Mouse (Mus musculus): ENCODE results near the gene Ksr1. TPM values are rescaled to one million over a fixed set of nuclear protein-coding genes. Genes with fewer than 3 reads are reported as not detected.

Gene Ksr1
- polyA plus RNA-seq, 1 experiment, result 12.2 TPM

DNA sequence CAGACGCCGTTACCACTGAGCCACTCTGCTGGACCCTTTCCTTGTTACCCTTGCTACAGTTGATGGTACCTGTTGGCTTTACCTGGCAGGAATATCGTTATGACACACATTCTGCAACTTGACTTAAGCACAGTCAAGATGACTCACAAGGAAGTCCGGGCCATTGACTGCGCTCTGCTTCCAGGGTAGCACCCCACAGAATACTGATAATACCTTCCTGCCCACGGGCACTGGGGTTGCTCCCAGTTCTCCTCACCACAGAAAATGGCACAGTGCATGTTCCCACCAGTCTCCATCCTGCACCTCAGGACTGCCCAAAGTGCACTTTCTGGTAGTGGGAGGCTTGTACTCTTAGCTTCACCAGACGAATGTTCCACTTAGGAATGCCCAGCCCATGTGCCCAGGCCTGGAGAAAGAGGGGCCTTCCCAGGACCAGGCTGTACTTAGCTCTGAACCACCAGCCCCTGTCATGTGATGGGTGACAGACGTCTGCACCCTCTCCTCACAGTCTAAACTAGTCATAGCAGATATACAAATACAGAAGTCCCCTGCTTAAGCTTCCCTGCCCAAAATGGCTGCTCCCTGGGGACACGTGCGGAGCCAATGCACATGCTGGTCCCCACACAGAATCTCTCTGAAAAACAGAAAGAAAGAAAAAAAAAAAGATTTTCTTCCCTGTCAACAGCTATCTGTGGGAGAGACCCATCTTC, 52.1 kb downstream of the Ksr1 start:
- DNase-seq (ENCODE audit: low spot score), result no peak

DNA sequence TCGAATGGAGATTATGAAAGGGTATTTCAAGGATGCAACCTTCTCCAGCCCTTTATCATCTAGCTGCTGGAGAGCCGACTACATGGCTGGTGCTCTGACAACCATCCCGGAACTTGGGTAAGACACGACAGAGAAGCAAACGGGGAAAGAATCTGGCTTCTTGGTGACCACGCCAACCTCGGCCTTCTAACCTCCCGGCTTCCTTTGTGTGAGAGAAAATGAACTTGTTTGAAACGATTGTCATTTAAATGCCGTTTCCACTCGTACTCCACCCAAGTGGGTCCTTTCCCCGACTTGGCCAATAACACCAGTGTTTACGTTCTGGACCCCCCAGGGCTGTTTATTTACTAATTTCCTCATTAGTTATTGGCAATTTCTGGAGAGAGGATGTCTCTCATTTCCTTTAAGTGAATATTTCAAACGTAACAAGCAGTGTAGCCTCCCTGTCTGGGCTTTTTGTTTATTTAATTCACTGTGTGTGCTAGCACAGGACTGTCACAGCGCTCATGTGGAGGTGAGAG, 52.8 kb downstream of the Ksr1 start:
- DNase-seq (ENCODE audit: low spot score), result no peak

DNA sequence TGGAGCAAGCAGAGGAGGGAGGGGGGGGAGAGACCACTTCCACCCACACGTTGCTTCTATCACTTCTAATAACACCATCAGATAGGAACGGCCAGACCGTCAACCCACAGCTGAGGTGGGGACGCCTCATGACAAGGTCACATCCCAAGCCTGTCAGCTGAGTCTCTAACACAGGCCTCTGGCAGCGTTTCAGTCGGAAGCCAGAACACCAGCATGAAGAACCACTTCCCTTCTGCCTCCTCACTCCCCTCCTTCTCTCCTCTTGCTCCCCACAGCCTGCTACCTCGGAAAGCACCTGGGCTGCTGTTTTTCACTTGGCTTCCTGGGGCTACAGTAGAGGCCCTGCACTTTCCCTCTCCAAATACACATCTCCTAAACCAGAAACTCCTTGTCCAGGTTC, 53.4 kb downstream of the Ksr1 start:
- no peak for DNase-seq (ENCODE audit: low spot score)

DNA sequence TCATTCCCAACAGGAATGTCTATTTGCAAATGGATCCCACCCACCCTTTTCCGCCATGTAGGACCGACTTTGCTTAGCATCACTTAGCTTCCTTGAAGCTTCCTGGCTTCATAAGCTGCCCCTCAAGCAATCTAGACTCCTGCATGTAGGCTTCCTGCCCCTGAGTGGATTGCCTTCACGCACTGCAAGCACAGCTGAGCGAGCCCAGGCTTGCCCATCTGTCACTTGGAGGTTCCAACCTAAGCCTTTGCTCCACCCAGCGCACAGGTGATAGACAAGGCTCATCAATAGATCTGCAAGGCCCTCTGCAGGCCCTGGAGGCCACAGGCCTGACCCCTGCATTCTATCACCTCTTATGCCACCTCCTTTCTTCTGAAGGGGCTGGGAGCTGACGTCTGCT, 54.0 kb downstream of the Ksr1 start:
- no peak for DNase-seq (ENCODE audit: low spot score)

DNA sequence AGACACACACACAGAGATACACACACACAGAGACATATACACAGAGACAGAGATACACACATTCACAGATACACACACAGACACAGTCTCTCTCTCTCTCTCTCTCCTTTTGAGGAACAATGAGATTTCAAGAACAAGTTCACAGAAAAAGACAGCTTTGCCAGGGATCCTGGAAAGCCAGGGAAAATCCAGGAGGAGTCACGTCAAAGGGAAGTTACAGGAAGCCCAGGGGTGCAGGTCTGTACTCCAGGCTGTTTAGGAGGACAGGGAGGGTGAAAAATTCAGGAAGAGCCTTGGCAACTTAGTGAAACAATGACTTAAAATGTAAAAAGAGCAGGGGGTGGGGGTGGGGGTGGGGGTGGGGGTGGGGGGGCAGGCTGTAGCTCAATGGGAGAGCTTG, 56.5 kb downstream of the Ksr1 start:
- DNase-seq (ENCODE audit: low spot score), result no peak

DNA sequence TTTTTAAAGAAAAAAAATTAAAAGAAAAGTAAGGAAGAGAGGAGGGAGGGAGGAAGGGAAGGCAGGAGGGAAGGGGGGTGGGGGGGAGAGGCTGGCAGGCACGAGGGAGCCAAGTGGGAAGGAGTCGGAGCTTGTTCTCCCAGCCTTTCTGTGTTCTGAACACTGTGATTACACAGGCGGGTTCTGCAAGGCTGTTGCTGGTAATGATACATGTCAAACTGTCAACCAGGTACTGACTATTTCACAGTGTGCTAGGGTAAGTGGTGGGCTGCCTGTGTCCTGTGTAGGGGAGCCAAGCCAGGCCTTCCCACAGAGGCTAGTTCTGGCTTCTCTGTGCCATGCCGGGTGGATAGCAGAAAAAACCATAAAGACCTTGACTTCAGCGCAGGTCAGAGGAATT, 57.2 kb downstream of the Ksr1 start:
- no peak for DNase-seq (ENCODE audit: low spot score)

DNA sequence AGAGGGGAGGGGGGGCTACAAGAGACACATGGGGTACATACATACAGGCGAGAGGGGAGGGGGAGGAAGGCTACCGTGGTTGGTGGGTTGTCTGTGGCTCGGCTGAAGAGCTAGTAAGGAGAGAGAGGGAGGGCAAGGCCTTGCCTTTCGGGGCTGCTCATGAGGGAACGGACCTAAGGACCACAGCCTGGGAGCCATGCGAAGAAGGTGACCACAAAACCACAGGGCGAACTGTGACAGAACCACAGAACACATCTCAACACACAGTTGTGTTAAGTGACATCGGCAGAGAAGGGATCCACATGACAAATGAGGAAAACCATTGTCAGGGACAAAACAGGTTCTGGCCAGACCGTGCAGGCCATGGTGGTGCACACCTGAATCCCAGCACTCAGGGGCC, 57.9 kb downstream of the Ksr1 start:
- no peak for DNase-seq (ENCODE audit: low spot score)

DNA sequence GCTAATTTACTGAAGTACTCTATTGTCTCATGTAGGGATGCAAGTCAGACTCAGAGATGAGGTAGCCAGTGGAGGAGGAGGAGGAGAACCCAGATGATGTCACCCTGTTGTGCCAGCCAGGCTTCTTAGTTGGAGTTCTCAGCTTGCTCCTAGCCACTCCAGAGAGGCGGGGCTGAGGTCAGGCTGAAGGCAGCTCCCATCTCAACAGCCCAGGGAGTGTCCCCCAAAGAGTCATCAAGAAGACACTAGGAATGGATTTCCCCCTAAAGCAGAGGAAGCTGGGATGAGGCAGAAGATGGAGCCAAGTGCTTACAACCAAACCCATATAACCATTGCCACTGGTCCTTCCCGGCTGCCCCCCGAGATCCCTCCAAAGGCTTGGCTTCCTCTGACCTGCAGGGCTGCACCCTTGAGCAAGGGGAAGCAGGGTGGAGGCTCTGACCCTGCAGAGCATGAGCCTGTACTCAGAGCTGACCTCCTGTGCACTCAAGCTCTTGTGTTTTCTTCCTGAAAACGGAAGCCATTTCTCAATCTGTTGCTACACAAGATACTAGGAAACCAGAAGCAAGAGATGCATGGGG, 58.4 kb downstream of the Ksr1 start:
- DNase-seq (ENCODE audit: low spot score), result no peak

DNA sequence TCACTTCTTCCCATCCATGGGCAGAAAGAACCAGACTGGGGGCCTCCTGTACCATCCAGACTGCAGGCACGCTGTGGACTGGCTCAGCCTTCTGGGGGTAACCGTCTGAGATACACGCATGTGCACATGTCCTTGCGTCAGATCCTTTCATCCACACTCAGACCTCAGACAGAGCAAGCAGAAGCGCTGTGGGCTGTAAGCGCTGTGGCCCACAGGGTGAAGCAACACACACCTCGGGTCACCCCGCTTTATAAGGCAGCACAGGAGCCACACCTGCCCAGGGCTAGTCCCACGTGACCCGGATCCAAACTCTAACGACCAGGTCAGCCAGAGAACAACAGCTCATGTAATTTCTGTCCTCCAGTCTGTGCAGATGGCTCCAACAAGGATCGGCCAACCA, 59.4 kb downstream of the Ksr1 start:
- DNase-seq (ENCODE audit: low spot score), result no peak

DNA sequence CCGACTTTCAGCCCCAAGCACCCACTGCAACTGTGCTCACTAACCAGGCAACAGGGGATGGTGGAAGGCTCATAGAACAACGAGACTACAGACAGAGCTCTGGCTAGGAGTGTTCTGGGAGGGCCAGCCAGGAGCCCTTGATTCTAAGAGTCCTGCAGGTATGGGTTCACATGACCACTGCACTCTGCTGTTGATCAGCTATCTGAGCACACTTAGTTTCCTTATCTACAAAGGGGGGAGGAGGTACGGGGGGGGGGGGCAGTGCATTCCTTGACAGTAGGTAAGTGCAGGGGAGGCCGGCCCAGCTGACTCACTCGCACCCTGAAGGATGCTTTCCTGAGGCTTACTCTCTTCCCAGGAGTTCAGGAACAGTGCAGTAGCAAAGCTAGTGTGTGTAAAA, 61.1 kb downstream of the Ksr1 start:
- no peak for DNase-seq (ENCODE audit: low spot score)

DNA sequence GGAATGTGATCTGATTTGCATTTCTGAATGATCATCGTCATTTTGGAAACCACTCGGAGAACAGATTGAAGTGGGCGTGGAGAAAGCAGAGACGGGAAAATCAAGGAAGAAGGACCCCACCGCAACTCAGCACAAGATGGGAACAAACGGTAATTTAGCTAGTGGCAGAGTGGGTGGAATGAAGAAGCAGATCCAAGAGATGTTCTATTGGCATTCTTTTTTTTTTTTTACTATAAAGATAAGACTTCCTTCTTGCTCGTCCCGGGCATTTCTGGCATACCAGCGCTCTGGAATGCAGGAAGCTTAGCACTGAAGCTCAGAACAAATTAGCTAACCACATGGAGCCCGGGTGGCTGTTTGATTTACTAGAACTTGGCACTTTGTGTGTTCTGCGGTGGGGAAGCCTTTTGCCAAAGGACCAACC, 63.2 kb downstream of the Ksr1 start:
- DNase-seq (ENCODE audit: low spot score), result no peak

DNA sequence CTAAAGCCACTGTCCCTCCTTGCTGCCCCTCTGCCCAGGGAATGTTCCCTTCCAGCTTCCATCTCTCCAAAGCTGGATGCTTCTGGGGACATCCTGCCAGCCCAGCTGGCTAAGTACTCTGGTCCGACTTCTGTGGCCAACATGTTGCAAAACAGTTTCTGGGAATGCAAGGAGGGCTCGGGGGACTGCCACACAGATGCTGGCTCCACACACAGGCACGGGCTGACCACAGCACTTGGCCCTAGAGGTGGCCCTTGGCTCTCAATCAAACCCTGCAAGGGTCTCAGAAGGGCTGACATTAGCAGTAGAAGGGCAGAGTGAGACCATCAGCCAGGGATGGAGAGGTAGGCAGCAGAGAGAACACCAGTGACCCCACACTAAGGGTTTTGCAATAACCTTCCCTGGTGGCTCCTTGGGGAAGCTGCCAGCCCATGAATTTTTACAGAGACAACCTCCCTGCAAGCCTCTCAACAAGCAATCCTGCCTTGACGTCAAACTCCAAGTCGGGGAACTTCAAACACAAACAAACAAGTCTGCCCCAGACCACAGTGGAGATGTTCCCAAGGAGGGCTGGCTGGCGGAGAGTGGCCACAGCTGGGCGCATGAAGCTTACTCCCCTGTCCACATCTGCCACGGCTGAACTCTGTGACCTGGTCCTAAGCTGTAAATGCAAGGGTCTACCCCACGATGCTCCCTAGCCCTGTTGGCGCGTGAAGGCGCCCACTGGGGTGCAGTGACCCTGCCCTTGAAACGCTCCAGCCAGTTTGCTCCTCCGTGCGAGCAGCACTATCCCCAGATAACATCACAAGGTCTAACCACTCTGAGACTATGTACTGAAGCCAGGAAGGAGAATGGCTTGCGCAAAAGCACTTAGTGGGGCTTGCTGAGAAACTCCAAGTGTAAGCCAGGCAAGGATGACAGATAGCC, 65.0 kb downstream of the Ksr1 start:
- DNase-seq (ENCODE audit: low spot score), result peak; percentile 37

DNA sequence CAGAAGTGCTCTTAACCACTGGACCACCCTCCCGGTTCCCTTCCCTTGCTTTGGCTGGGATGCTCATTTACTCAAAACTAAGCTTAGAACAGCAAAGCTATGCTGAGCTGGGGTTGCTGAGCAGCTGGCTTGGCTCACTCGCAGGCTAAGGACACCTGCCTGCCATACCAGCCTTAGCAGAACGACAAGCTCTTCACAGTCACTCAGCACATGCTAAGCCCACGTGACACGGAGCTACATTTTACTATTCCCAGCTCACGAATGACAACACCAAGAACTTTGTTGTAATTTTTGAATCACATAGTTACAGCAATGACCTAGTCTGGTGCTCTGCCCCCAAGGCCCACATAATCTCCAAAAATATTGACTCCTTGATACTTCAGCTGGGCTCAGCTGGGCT, 66.1 kb downstream of the Ksr1 start:
- no peak for DNase-seq (ENCODE audit: low spot score)

DNA sequence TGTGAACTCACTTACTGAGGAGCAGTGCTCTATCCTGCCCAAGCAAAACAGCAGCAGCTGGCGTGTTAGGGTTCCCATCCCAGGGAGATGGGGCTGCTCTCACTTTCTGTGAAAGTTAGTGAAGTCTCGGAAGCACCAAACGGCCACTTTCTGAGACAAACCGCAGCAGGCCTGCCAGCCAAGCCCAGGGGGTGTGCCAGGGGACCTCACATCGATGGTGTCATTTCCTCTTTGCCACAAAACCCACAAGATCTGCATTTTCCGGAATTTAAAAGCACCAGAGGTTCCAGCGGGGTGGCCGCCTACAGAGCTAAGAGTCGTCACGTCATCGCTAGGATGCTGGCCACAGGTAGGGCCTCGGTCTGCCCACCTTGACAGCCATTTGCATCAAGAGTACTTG, 69.7 kb downstream of the Ksr1 start:
- no peak for DNase-seq (ENCODE audit: low spot score)

DNA sequence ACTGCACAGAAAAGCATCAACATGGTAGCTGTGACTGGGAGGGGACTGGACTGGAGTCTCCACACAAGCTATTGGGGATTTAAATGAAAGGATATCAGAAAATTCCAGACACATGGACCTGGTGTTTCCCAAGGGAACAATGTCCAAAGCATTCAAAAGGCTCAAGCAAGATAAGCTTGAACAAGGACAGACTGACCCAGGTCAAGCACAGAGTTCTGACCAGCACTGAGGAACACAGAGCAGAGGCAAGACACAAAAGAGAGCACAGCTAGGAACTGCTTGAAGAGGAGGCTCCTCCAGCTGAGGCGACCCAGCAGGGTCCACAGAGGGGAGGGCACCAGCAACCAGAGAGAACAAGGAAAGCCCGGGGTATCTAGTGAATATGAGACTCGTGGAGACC, 71.2 kb downstream of the Ksr1 start:
- DNase-seq (ENCODE audit: low spot score), result no peak

DNA sequence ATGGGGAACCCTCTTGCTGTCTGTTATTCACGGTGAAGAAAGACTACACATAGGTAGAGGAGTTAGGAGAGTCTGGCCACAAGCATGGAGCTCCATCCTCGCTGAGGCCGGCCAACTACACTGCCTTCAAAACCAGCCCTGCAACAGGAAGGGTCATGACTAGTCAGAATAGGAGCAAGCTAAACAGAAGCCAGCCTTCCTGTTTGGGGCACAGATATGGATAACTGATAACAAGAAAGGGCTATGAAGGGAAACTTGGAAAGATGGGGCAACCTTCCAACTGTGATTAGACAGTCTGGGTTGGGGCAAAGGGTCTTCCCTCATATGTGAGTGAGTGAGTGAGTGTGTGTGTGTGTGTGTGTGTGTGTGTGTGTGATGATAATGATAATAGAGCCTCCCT, 71.6 kb downstream of the Ksr1 start:
- no peak for DNase-seq (ENCODE audit: low spot score)

DNA sequence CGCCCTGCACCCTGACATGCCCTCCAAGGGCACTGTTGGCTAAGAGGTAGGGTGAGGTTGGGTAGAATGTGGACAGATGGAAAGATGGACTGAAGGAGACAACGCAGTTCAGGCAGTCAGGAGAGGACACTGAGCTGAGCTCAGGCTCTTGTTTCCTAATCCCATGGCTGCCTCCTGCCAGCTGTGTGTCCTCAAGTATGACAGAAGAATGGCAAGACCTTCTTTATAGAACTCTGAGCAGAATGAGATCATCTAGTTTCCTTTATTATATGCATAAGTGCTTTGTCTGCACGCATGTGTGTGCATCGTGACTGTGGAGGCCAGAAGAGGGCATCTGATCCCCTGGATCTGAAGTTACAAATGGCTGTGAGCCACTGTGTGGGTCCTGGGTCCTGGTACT, 72.6 kb downstream of the Ksr1 start:
- no peak for DNase-seq (ENCODE audit: low spot score)

DNA sequence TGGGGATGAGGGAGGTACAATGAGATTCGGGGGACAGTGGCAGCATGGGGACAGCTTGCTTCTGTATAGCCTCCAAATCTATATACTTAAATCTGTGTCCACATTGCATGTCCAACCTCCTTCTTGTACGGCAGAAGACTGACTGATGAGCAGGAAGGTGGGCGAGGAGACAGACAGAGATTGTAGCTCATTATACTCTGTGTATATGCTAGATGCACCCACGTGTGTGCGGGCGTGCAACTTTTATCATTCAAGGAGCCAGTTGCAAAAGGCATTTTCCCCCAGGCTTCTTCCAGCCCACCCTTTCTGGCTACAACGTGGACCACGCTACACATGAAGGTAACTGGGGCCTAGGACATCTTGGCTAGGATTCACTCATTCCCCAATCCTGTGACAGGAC, 74.1 kb downstream of the Ksr1 start:
- no peak for DNase-seq (ENCODE audit: low spot score)

DNA sequence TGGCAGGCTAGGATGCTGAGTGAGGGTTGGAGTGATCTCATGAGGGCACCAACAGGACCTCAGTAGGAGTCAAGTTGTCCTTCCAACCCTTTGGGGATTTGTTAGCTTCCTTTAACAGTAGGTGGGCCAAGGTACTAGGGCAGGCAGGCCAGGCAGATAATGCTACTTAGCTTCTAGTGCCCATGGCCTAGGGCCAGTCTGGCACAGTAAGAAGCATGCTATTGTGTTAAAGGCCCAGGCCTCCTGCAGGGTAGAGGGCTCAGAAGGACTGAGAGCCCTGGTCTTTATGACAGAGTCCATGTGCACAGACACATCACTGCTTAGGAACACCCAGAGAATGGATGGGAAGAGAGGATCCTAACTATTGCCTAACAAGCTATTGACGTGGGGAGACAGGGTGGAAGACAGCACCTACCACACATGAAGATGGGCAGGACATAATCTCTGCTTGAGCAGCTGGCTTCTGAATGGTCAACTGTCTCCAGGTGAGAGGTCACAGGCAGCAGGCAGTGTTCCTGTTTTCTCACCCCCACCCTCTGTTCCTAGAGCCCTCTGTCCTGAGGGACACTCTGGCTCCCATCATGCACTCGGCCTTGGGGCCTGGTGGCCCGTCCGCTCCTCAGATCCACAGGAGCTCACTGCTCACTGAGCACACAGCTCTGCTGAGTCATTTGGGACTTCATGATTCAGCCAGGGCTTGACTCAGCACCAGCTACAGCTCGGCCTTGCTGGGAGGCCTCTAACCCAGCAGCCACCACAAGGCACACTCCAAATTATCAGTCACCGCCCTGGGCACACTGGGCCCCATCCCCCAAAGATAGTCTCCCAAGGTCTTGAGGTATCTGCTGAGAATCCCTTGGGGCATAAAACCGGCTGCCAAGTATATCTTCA, 74.9 kb downstream of the Ksr1 start:
- DNase-seq (ENCODE audit: low spot score), result no peak

DNA sequence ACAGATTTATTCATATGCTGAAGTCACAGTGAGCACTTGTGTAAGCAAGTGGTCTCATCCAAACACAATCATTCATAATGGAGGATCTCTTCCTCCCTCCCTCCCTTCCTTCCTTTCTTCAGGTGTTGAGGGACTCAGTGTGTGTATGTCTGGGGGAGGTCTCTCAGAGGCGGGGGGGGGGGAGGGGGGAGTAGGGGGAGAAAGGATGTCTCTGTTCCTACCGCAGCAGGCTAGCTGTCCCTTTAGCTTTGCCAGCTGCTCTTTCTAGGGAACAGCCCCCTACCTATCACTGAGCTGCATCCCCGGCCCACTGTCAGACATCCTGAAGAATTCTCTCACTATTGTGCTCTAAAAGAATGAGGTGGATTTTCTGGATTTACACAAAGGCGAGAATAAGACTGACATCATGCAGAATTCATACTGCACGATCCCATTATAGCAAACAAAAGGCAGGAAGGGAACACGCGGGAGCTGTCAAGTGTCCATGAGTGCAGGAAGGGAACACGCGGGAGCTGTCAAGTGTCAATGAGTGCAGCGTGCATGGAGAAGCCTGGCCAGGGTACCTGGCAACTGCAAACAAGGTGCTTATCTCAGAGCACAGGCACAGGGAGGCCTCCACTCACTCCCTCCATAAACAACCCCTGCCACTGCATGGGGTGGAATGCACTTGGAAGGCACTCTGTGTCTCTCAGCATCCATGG, 76.6 kb downstream of the Ksr1 start:
- no peak for DNase-seq (ENCODE audit: low spot score)

DNA sequence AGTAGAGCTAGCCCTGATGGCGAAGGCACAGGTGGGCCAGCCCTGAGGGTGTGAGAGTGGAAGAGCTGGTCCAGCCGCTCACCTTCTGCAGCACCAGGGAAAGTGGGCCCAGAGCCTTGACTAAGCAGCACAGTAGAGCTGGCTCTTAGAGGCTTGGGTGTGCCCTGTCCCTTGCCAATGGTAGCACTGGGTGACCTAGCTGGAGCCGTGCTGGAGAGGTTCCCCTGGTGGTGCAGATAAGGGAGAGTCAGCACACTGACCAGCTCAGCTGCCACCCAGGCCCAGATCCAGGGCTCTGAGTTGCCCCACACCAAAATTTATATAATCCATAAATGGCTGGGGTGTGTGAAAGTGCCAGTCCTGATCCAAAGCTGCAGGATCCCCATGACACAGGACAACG, 79.0 kb downstream of the Ksr1 start:
- no peak for DNase-seq (ENCODE audit: low spot score)
